Mouse (Mus musculus) heart, embryonic 15.5 days (tissue): ENCODE data around the gene Aamp. TPM values are rescaled to one million over a fixed set of nuclear protein-coding genes. Genes with fewer than 3 reads are reported as not detected.
"Not testable (repeated sequence)": the region's sequence is repeated elsewhere in the genome, so short reads cannot be mapped to it uniquely, and the experiment has no call there.

Experiments used
- ATAC-seq: fragments of 200-750 bp; cut with Nextera tagmentation; replicated peaks from 2 replicates; pipeline ENCODE4 v1.8.0; 2017; ENCODE audit warnings: low read depth, moderate TSS enrichment; ENCODE audit not compliant: insufficient number of reproducible peaks, insufficient read depth, low FRiP score
- H3K27ac ChIP-seq: fragments of 300-500 bp; sonication (generic); 2 replicates; pipeline ENCODE4 v1.5.1; 2015; ENCODE audit warnings: mild to moderate bottlenecking, inconsistent platforms
- H3K27me3 ChIP-seq: fragments of 300-500 bp; sonication (generic); 2 replicates; pipeline ENCODE4 v1.6.1; 2015; ENCODE audit warnings: inconsistent platforms
- H3K36me3 ChIP-seq: fragments of 300-500 bp; sonication (generic); 2 replicates; pipeline ENCODE4 v1.6.1; 2015; ENCODE audit warnings: mild to moderate bottlenecking, inconsistent platforms
- H3K4me1 ChIP-seq: fragments of 300-500 bp; sonication (generic); replicated peaks from 2 replicates; pipeline ENCODE4 v1.6.1; 2015; ENCODE audit warnings: inconsistent platforms
- H3K4me2 ChIP-seq: fragments of 300-500 bp; sonication (generic); 2 replicates; pipeline ENCODE4 v1.6.1; 2015; ENCODE audit warnings: inconsistent platforms, mild to moderate bottlenecking, moderate library complexity
- H3K4me3 ChIP-seq: fragments of 300-500 bp; sonication (generic); 2 replicates; pipeline ENCODE4 v1.5.1; 2015; ENCODE audit warnings: mild to moderate bottlenecking, inconsistent platforms
- H3K9ac ChIP-seq: fragments of 300-500 bp; sonication (generic); 2 replicates; pipeline ENCODE4 v1.6.1; 2015; ENCODE audit warnings: mild to moderate bottlenecking, inconsistent platforms
- H3K9me3 ChIP-seq: fragments of 300-500 bp; sonication (generic); replicated peaks from 2 replicates; pipeline ENCODE4 v1.6.1; 2016; ENCODE audit warnings: inconsistent platforms
- WGBS: fragments of 180-500 bp; shearing (Covaris S2); methylation state at CpG from one replicate; pipeline ENCODE4 v1.1.7; 2015; ENCODE audit warnings: mixed read lengths; 5-methylcytosine and 5-hydroxymethylcytosine counted together
- polyA plus RNA-seq: library from polyadenylated mRNA; unstranded; fragments of >200 nt; fragmentation: Nextera tagmentation; extraction: Ambion mirVana; gene quantifications from 2 replicates; pipeline ENCODE4 v1.2.1, GENCODE M21; 2015

Aamp gene
- polyA plus RNA-seq, 1 experiment from 2014 or later, result 168 TPM

GRCm38 (mm10) chr1:74289740-74290139 is 5.2 kb upstream of the Aamp start:
- no peak for ATAC-seq
- Histone ChIP-seq H3K9me3 (no peaks in the 10 kb centered on the region), H3K9ac (no peak overlapping the region), H3K36me3 (peaks cover 35% of the 10 kb centered on the region; the same call in 1 of the 2 replicates), H3K4me2 (no peak overlapping the region; the same call in 1 of the 2 replicates), H3K4me1 (peaks cover 83% of the 10 kb centered on the region), H3K27ac (peak overlapping the region; percentile 89), H3K27me3 (no peaks in the 10 kb centered on the region), H3K4me3 (no peak overlapping the region)
- WGBS, result 60% methylated on average over 2 of the region's 2 CpGs

- no peak for ATAC-seq
- Histone ChIP-seq H3K4me1 (peaks cover 79% of the 10 kb centered on the region), H3K9me3 (no peaks in the 10 kb centered on the region), H3K4me2 (no peak overlapping the region), H3K27ac (peak overlapping the region; percentile 89), H3K9ac (no peak overlapping the region; the same call in 1 of the 2 replicates), H3K27me3 (no peaks in the 10 kb centered on the region), H3K36me3 (peaks cover 35% of the 10 kb centered on the region; the same call in 1 of the 2 replicates), H3K4me3 (no peak overlapping the region)
- WGBS, result 66% methylated on average over 9 of the region's 9 CpGs
Observed at GRCm38 (mm10) chr1:74289248-74289647, 4.7 kb upstream of the Aamp start.

- WGBS, result 61% methylated on average over 4 of the region's 4 CpGs
- Histone ChIP-seq H3K9me3 (no peaks in the 10 kb centered on the region), H3K27me3 (no peaks in the 10 kb centered on the region), H3K36me3 (peaks cover 32% of the 10 kb centered on the region; the same call in 1 of the 2 replicates), H3K27ac (peak overlapping the region; percentile 89), H3K9ac (no peak overlapping the region), H3K4me3 (no peak overlapping the region), H3K4me1 (peaks cover 75% of the 10 kb centered on the region), H3K4me2 (no peak overlapping the region)
- ATAC-seq, result no peak
Observed at GRCm38 (mm10) chr1:74288327-74288726, 3.8 kb upstream of the Aamp start.

- H3K4me3 ChIP-seq, H3K9me3 ChIP-seq, H3K27ac ChIP-seq, H3K4me2 ChIP-seq, H3K27me3 ChIP-seq, H3K9ac ChIP-seq, ATAC-seq: not testable (repeated sequence)
- peaks cover 77% of the 10 kb centered on the region for H3K4me1 ChIP-seq
- peaks cover 34% of the 10 kb centered on the region for H3K36me3 ChIP-seq
- WGBS, result 58% methylated on average over 15 of the region's 17 CpGs
Observed at GRCm38 (mm10) chr1:74286869-74287607, 2.5 kb upstream of the Aamp start.

- Histone ChIP-seq H3K36me3 (peaks cover 41% of the 10 kb centered on the region), H3K4me3 (peak overlapping the region; percentile 79), H3K27me3 (no peaks in the 10 kb centered on the region), H3K4me1 (peaks cover 65% of the 10 kb centered on the region), H3K27ac (peak overlapping the region; percentile 63), H3K9me3 (no peaks in the 10 kb centered on the region), H3K4me2 (peak overlapping the region; percentile 62), H3K9ac (peak overlapping the region; percentile 75)
- ATAC-seq, result peak; percentile 0; the same call in 1 of the 2 replicates
- 4% methylated on average over 23 of the region's 23 CpGs for WGBS
Observed at GRCm38 (mm10) chr1:74285212-74286010, 873 bp upstream of the Aamp start.

- H3K4me1 ChIP-seq, result peaks cover 49% of the 10 kb centered on the region
- no peaks in the 10 kb centered on the region for H3K9me3 ChIP-seq
- peak overlapping the region; percentile 85 for H3K27ac ChIP-seq
- peak; percentile 33 for ATAC-seq
- peak overlapping the region; percentile 79 for H3K4me3 ChIP-seq
- 10% methylated on average over 15 of the region's 15 CpGs for WGBS
- H3K36me3 ChIP-seq, result peaks cover 49% of the 10 kb centered on the region
- H3K4me2 ChIP-seq, result peak overlapping the region; percentile 78
- H3K27me3 ChIP-seq, result no peaks in the 10 kb centered on the region
- H3K9ac ChIP-seq, result peak overlapping the region; percentile 82
Observed at GRCm38 (mm10) chr1:74283686-74284463, 663 bp downstream of the Aamp start.

- H3K27ac ChIP-seq, result no peak overlapping the region
- H3K4me3 ChIP-seq, result no peak overlapping the region
- H3K4me1 ChIP-seq, result peaks cover 42% of the 10 kb centered on the region
- no peaks in the 10 kb centered on the region for H3K9me3 ChIP-seq
- H3K9ac ChIP-seq, result no peak overlapping the region
- 90% methylated on average over 10 of the region's 10 CpGs for WGBS
- peaks cover 45% of the 10 kb centered on the region for H3K36me3 ChIP-seq
- H3K4me2 ChIP-seq, result no peak overlapping the region
- H3K27me3 ChIP-seq, result no peaks in the 10 kb centered on the region
- no peak for ATAC-seq
Observed at GRCm38 (mm10) chr1:74282896-74283625, 1.5 kb downstream of the Aamp start.

GRCm38 (mm10) chr1:74281886-74282285 is 2.7 kb downstream of the Aamp start:
- no peak overlapping the region for H3K4me3 ChIP-seq
- peaks cover 40% of the 10 kb centered on the region for H3K4me1 ChIP-seq
- H3K36me3 ChIP-seq, result peaks cover 42% of the 10 kb centered on the region
- no peak overlapping the region for H3K27ac ChIP-seq
- WGBS, result 97% methylated on average over 8 of the region's 8 CpGs
- H3K9me3 ChIP-seq, result no peaks in the 10 kb centered on the region
- no peaks in the 10 kb centered on the region for H3K27me3 ChIP-seq
- H3K4me2 ChIP-seq, result no peak overlapping the region
- no peak overlapping the region for H3K9ac ChIP-seq
- ATAC-seq, result no peak

GRCm38 (mm10) chr1:74281372-74281771 is 3.2 kb downstream of the Aamp start:
- peaks cover 41% of the 10 kb centered on the region for H3K4me1 ChIP-seq
- H3K27ac ChIP-seq, result no peak overlapping the region
- no peaks in the 10 kb centered on the region for H3K27me3 ChIP-seq
- ATAC-seq, result no peak
- WGBS, result 89% methylated on average over 2 of the region's 2 CpGs
- H3K4me3 ChIP-seq, result no peak overlapping the region
- H3K36me3 ChIP-seq, result peaks cover 42% of the 10 kb centered on the region
- no peak overlapping the region for H3K4me2 ChIP-seq
- H3K9ac ChIP-seq, result no peak overlapping the region
- no peaks in the 10 kb centered on the region for H3K9me3 ChIP-seq

GRCm38 (mm10) chr1:74280591-74281325 is 3.8 kb downstream of the Aamp start:
- no peak overlapping the region for H3K27ac ChIP-seq
- H3K9me3 ChIP-seq, result no peaks in the 10 kb centered on the region
- no peak overlapping the region for H3K4me3 ChIP-seq
- ATAC-seq, result no peak
- H3K9ac ChIP-seq, result no peak overlapping the region
- H3K27me3 ChIP-seq, result no peaks in the 10 kb centered on the region
- no peak overlapping the region for H3K4me2 ChIP-seq
- peaks cover 41% of the 10 kb centered on the region for H3K4me1 ChIP-seq
- WGBS, result 93% methylated on average over 14 of the region's 14 CpGs
- peaks cover 42% of the 10 kb centered on the region for H3K36me3 ChIP-seq
